In genomic region chr9:96688194-96688875, GRCm38 (mm10) we compare ENCODE assay signal across 21 mouse cellular contexts. TPM values are rescaled to one million over a fixed set of nuclear protein-coding genes. Genes with fewer than 3 reads are reported as not detected.
A peak's percentile ranks its signal among the peaks of the same experiment; 100 is the strongest.
DNase-seq lines count a peak whose midpoint lies in the region; ATAC-seq and TF ChIP-seq lines count a peak whose summit lies in the region.
"Had no signal": no experiment of that assay in that cellular context is flagged by ENCODE, and none has a peak within 500 bp of the region (broad histone marks: within the 10 kb centered on the region; RNA-seq: fewer than 3 reads in every experiment).

No protein-coding gene starts in this region.

- no peak for DNase-seq in hindbrain, embryonic 10.5 days (ENCODE audit: low spot score)
- DNase-seq in hindbrain, embryonic 14.5 days (ENCODE audit: low spot score), result no peak
- DNase-seq in lung, postnatal 25 days (ENCODE audit: low spot score), result no peak
- DNase-seq in embryonic facial prominence, embryonic 10.5 days (ENCODE audit: low spot score), result no peak
- no peak for DNase-seq in retina, postnatal 1 day
- DNase-seq: adrenal gland, adult 8-10 months; cerebellum, adult 8-10 months; forebrain, postnatal 0 days; kidney, postnatal 14 days; layer of hippocampus, postnatal 36 days; lung, adult 18-20 months had no signal

- H3K9ac ChIP-seq in hindbrain, embryonic 14.5 days, result no peak overlapping the region
- no peak overlapping the region for H3K9ac ChIP-seq in lung, embryonic 15.5 days
- H3K9ac ChIP-seq in forebrain, embryonic 15.5 days (replicated peaks), result no peak overlapping the region
- H3K9ac ChIP-seq: forebrain, postnatal 0 days; midbrain, embryonic 13.5 days; neural tube, embryonic 12.5 days had no signal

- H3K27me3 ChIP-seq in hindbrain, embryonic 10.5 days (ENCODE audit: insufficient read depth, poor library complexity, severe bottlenecking), result no peaks in the 10 kb centered on the region; the same call in 1 of the 2 replicates
- no peaks in the 10 kb centered on the region for H3K27me3 ChIP-seq in hindbrain, embryonic 14.5 days (ENCODE audit: control insufficient read depth, insufficient read depth, low read length)
- H3K27me3 ChIP-seq in lung, embryonic 15.5 days, result no peaks in the 10 kb centered on the region
- no peaks in the 10 kb centered on the region for H3K27me3 ChIP-seq in embryonic facial prominence, embryonic 10.5 days (replicated peaks; ENCODE audit: low read depth, poor library complexity, severe bottlenecking)
- no peaks in the 10 kb centered on the region for H3K27me3 ChIP-seq in myocyte (ENCODE audit: control insufficient read depth, insufficient read depth, insufficient read length)
- no peaks in the 10 kb centered on the region for H3K27me3 ChIP-seq in forebrain, embryonic 15.5 days
- H3K27me3 ChIP-seq: megakaryocyte, embryonic 14.5 days; midbrain, embryonic 13.5 days; neural tube, embryonic 12.5 days had no signal

- H3K36me3 ChIP-seq in hindbrain, embryonic 10.5 days, result peaks cover 31% of the 10 kb centered on the region
- peaks cover 42% of the 10 kb centered on the region for H3K36me3 ChIP-seq in hindbrain, embryonic 14.5 days (replicated peaks; ENCODE audit: control insufficient read depth, insufficient read depth)
- peaks cover 38% of the 10 kb centered on the region for H3K36me3 ChIP-seq in lung, embryonic 15.5 days
- H3K36me3 ChIP-seq in embryonic facial prominence, embryonic 10.5 days (replicated peaks), result peaks cover 31% of the 10 kb centered on the region
- peaks cover 43% of the 10 kb centered on the region for H3K36me3 ChIP-seq in myocyte (ENCODE audit: control insufficient read depth, insufficient read depth)
- peaks cover 31% of the 10 kb centered on the region for H3K36me3 ChIP-seq in forebrain, embryonic 15.5 days

- no peaks in the 10 kb centered on the region for H3K79me2 ChIP-seq in myocyte (ENCODE audit: control insufficient read depth, insufficient read depth)

- 89% methylated on average over 21 of the region's 21 CpGs for WGBS in hindbrain, embryonic 10.5 days
- WGBS in hindbrain, embryonic 14.5 days, result 86% methylated on average over 21 of the region's 21 CpGs
- 44% methylated on average over 21 of the region's 21 CpGs for WGBS in lung, embryonic 15.5 days
- 90% methylated on average over 21 of the region's 21 CpGs for WGBS in embryonic facial prominence, embryonic 10.5 days
- WGBS in forebrain, embryonic 15.5 days, result 89% methylated on average over 21 of the region's 21 CpGs

- H3K9me3 ChIP-seq in hindbrain, embryonic 10.5 days, result no peaks in the 10 kb centered on the region
- no peaks in the 10 kb centered on the region for H3K9me3 ChIP-seq in hindbrain, embryonic 14.5 days (ENCODE audit: control insufficient read depth, low read length)
- no peaks in the 10 kb centered on the region for H3K9me3 ChIP-seq in lung, embryonic 15.5 days
- no peaks in the 10 kb centered on the region for H3K9me3 ChIP-seq in embryonic facial prominence, embryonic 10.5 days
- H3K9me3 ChIP-seq in forebrain, embryonic 15.5 days, result no peaks in the 10 kb centered on the region
- H3K9me3 ChIP-seq: heart, embryonic 10.5 days; megakaryocyte, embryonic 14.5 days; midbrain, embryonic 13.5 days; neural tube, embryonic 12.5 days had no signal

- peaks cover 6% of the 10 kb centered on the region for H3K4me1 ChIP-seq in hindbrain, embryonic 10.5 days (replicated peaks)
- no peaks in the 10 kb centered on the region for H3K4me1 ChIP-seq in hindbrain, embryonic 14.5 days (replicated peaks; ENCODE audit: control insufficient read depth, insufficient read depth, low read length)
- H3K4me1 ChIP-seq in lung, embryonic 15.5 days, result peaks cover 27% of the 10 kb centered on the region
- H3K4me1 ChIP-seq in embryonic facial prominence, embryonic 10.5 days, result peaks cover 14% of the 10 kb centered on the region
- H3K4me1 ChIP-seq in forebrain, embryonic 15.5 days, result no peaks in the 10 kb centered on the region
- H3K4me1 ChIP-seq: neural tube, embryonic 12.5 days had no signal

- H3K4me2 ChIP-seq in hindbrain, embryonic 14.5 days (replicated peaks), result no peak overlapping the region
- H3K4me2 ChIP-seq in lung, embryonic 15.5 days, result no peak overlapping the region
- H3K4me2 ChIP-seq in myocyte (ENCODE audit: low read depth), result peak overlapping the region; percentile 19
- H3K4me2 ChIP-seq in forebrain, embryonic 15.5 days (replicated peaks), result no peak overlapping the region
- H3K4me2 ChIP-seq: liver, embryonic 11.5 days; midbrain, embryonic 13.5 days; neural tube, embryonic 12.5 days had no signal

- ATAC-seq in hindbrain, embryonic 14.5 days (ENCODE audit: low FRiP score), result no peak
- peak; percentile 56; the same call in 1 of the 2 replicates for ATAC-seq in lung, embryonic 15.5 days (ENCODE audit: borderline replicate concordance, extremely low read depth, low FRiP score, low TSS enrichment)
- ATAC-seq in forebrain, embryonic 15.5 days (replicated peaks), result no peak
- ATAC-seq: activated CD4-positive, CD25-positive, alpha-beta regulatory T cell, adult 4 months; forebrain, postnatal 0 days; midbrain, embryonic 13.5 days had no signal

- TF ChIP-seq POLR2A in myocyte (IDR thresholded peaks at IDR 0.05; ENCODE audit: insufficient read length, low read depth), result no peak

- H3K4me3 ChIP-seq in hindbrain, embryonic 10.5 days, result no peak overlapping the region
- no peak overlapping the region for H3K4me3 ChIP-seq in hindbrain, embryonic 14.5 days (replicated peaks; ENCODE audit: low read length)
- H3K4me3 ChIP-seq in lung, embryonic 15.5 days, result no peak overlapping the region
- no peak overlapping the region for H3K4me3 ChIP-seq in embryonic facial prominence, embryonic 10.5 days
- H3K4me3 ChIP-seq in myocyte, result no peak overlapping the region
- H3K4me3 ChIP-seq in forebrain, embryonic 15.5 days, result no peak overlapping the region
- H3K4me3 ChIP-seq: forebrain, embryonic 10.5 days; heart, embryonic 10.5 days; megakaryocyte, embryonic 14.5 days; midbrain, embryonic 13.5 days; neural tube, embryonic 12.5 days had no signal

- peak overlapping the region; percentile 40; the same call in 1 of the 2 replicates for H3K27ac ChIP-seq in hindbrain, embryonic 10.5 days
- H3K27ac ChIP-seq in hindbrain, embryonic 14.5 days, result no peak overlapping the region
- H3K27ac ChIP-seq in lung, embryonic 15.5 days, result peak overlapping the region; percentile 81
- 0 out of 2 replicates have a peak overlapping the region, but pooled peaks have one; percentile 40 for H3K27ac ChIP-seq in embryonic facial prominence, embryonic 10.5 days (replicated peaks)
- H3K27ac ChIP-seq in forebrain, embryonic 15.5 days (replicated peaks), result no peak overlapping the region
- H3K27ac ChIP-seq: forebrain, embryonic 10.5 days; heart, embryonic 10.5 days; midbrain, embryonic 13.5 days; neural tube, embryonic 12.5 days had no signal

- no peak overlapping the region for H3ac ChIP-seq in myocyte (ENCODE audit: control insufficient read depth, insufficient read length)

TF ChIP-seq in myocyte, 11 proteins besides CTCF, POLR2A, EP300 and RAD21:
- TF ChIP-seq E2F4 (IDR thresholded peaks at IDR 0.05; ENCODE audit: insufficient read depth), result no peak
- no peak for TF ChIP-seq REST (IDR thresholded peaks at IDR 0.05; ENCODE audit: insufficient read depth, insufficient read length)
- TF ChIP-seq SRF (IDR thresholded peaks at IDR 0.05; ENCODE audit: control insufficient read depth, insufficient read length, low read depth), result no peak
- no peak for TF ChIP-seq POLR2AphosphoS2 (IDR thresholded peaks at IDR 0.05; ENCODE audit: insufficient read length, low read depth)
- no peak for TF ChIP-seq TCF3 (IDR thresholded peaks at IDR 0.05; ENCODE audit: insufficient read length, low read depth)
- no peak for TF ChIP-seq USF1 (IDR thresholded peaks at IDR 0.05; ENCODE audit: low read depth)
- TF ChIP-seq TCF12 (IDR thresholded peaks at IDR 0.05; ENCODE audit: insufficient read depth, poor library complexity, severe bottlenecking), result no peak
- TF ChIP-seq MAX (IDR thresholded peaks at IDR 0.05; ENCODE audit: low read depth), result no peak
- TF ChIP-seq CEBPB (IDR thresholded peaks at IDR 0.05; ENCODE audit: insufficient read depth, poor library complexity, severe bottlenecking), result no peak
- no peak for TF ChIP-seq MYOG (IDR thresholded peaks at IDR 0.05; ENCODE audit: control insufficient read depth in 1 of 3, insufficient read depth in 1 of 3, insufficient read length in 2 of 3, low read depth in 2 of 3)
- TF ChIP-seq MYOD1 (IDR thresholded peaks at IDR 0.05; ENCODE audit: control insufficient read depth in 1 of 3, insufficient read length in 2 of 3, low read depth in 2 of 3), result no peak
TF ChIP-seq in myocyte: peak in this region for 0.

RNA-seq across cellular contexts. Expression of gene Rasa2, which starts 56.9 kb away (rescaled TPM):
- 12.3 and 14.9 TPM in 2 replicates for polyA plus RNA-seq in hindbrain, embryonic 10.5 days (2016; fragmentation: Nextera tagmentation; extraction: Ambion mirVana)
- 17.8 and 21.1 TPM in 2 replicates for polyA plus RNA-seq in hindbrain, embryonic 14.5 days (2014; fragmentation: Nextera tagmentation; extraction: Ambion mirVana)
- 15.3 and 19.9 TPM in 2 replicates for polyA plus RNA-seq in lung, embryonic 15.5 days (2015; fragmentation: Nextera tagmentation; extraction: Ambion mirVana)
- polyA plus RNA-seq in embryonic facial prominence, embryonic 10.5 days (2016; fragmentation: Nextera tagmentation; extraction: Ambion mirVana), result 15.3 and 15.8 TPM in 2 replicates
- 1.2 TPM for polyA plus RNA-seq in myocyte (2012; fragmentation: generic; extraction: Trizol)
- polyA plus RNA-seq in forebrain, embryonic 15.5 days (2015; fragmentation: Nextera tagmentation; extraction: Ambion mirVana), result 17.2 and 18.8 TPM in 2 replicates

Comparison
In these comparisons a context has a peak if more than half of its experiments do, and no peak if none do; other contexts are left out.
1. H3K27ac ChIP-seq: peak in hindbrain, embryonic 10.5 days (single experiment), lung, embryonic 15.5 days (single experiment) and embryonic facial prominence, embryonic 10.5 days (single experiment); none in hindbrain, embryonic 14.5 days (single experiment) and forebrain, embryonic 15.5 days (single experiment).